Mouse (Mus musculus): ENCODE results near the gene Dync2h1. TPM values are rescaled to one million over a fixed set of nuclear protein-coding genes. Genes with fewer than 3 reads are reported as not detected.

The Dync2h1 gene
- total and polyA plus RNA-seq, 3 experiments = 0.42 to 51.3 (median 17.0) TPM

GRCm38 (mm10) chr9:7154391-7154790 is 29.9 kb downstream of the Dync2h1 start:
- Histone ChIP-seq H3K36me3 (replicated peaks) (peaks cover 43% of the 10 kb centered on the region), H3K4me3 (ENCODE audit: low read depth, low read length) (no peak overlapping the region), H3K9me3 (replicated peaks) (no peaks in the 10 kb centered on the region), H3K4me1 (ENCODE audit: insufficient read depth, low read depth, low read length) (no peaks in the 10 kb centered on the region), H3K27me3 (ENCODE audit: insufficient read depth, low read length) (no peaks in the 10 kb centered on the region)
- ATAC-seq (ENCODE audit: extremely low read depth, insufficient number of reproducible peaks, low FRiP score, poor library complexity, severe bottlenecking) (no peak), DNase-seq (ENCODE audit: low spot score) (no peak)
- no peak for TF ChIP-seq POLR2AphosphoS5 (IDR thresholded peaks at IDR 0.05; ENCODE audit: insufficient replicate concordance, low read depth, low read length)
- TF ChIP-seq GATA1 (IDR thresholded peaks at IDR 0.05; ENCODE audit: borderline replicate concordance, low read length) = no peak
- no peak for TF ChIP-seq GATA2 (IDR thresholded peaks at IDR 0.05; ENCODE audit: borderline replicate concordance, low read depth, low read length)
- TF ChIP-seq CTCF (IDR thresholded peaks at IDR 0.05; ENCODE audit: low read depth, low read length) = no peak
- TF ChIP-seq TAL1 (conservative IDR thresholded peaks at IDR 0.05; ENCODE audit: low read depth, low read length) = no peak

DNA sequence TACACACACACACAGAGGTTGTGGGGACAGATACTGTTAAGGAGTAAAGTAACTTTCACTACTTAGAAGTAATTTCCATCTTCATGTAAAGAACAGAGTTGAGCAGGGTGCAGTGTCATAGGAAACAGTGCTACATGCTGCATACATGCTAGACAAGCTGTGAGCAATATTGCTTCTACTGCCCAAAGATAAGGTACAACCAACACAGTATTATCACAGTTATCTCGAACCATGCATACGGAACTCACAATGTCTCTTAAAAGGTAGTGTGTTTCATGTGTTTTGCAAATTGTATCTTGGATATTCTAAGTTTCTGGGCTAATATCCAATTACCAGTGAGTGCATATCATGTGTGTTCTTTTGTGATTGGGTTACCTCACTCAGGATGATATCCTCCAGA is 61.4 kb downstream of the Dync2h1 start:
- ATAC-seq (ENCODE audit: extremely low read depth, insufficient number of reproducible peaks, low FRiP score, poor library complexity, severe bottlenecking) (no peak), DNase-seq (ENCODE audit: low spot score) (no peak)
- Histone ChIP-seq H3K4me1 (ENCODE audit: insufficient read depth, low read depth, low read length) (no peaks in the 10 kb centered on the region), H3K4me3 (ENCODE audit: low read depth, low read length) (no peak overlapping the region), H3K36me3 (replicated peaks) (peaks cover 22% of the 10 kb centered on the region), H3K9me3 (replicated peaks) (no peaks in the 10 kb centered on the region), H3K27me3 (ENCODE audit: insufficient read depth, low read length) (no peaks in the 10 kb centered on the region)
- TF ChIP-seq POLR2AphosphoS5 (IDR thresholded peaks at IDR 0.05; ENCODE audit: insufficient replicate concordance, low read depth, low read length) (no peak), GATA2 (IDR thresholded peaks at IDR 0.05; ENCODE audit: borderline replicate concordance, low read depth, low read length) (no peak), GATA1 (IDR thresholded peaks at IDR 0.05; ENCODE audit: borderline replicate concordance, low read length) (no peak)

GRCm38 (mm10) chr9:7110166-7110565 is 74.1 kb downstream of the Dync2h1 start:
- H3K4me1 ChIP-seq (ENCODE audit: insufficient read depth, low read depth, low read length) = no peaks in the 10 kb centered on the region
- H3K9me3 ChIP-seq (replicated peaks) = no peaks in the 10 kb centered on the region
- ATAC-seq (ENCODE audit: extremely low read depth, insufficient number of reproducible peaks, low FRiP score, poor library complexity, severe bottlenecking) = no peak
- TF ChIP-seq CTCF (IDR thresholded peaks at IDR 0.05; ENCODE audit: low read depth, low read length) = no peak
- TF ChIP-seq GATA2 (IDR thresholded peaks at IDR 0.05; ENCODE audit: borderline replicate concordance, low read depth, low read length) = no peak
- TF ChIP-seq GATA1 (IDR thresholded peaks at IDR 0.05; ENCODE audit: borderline replicate concordance, low read length) = no peak
- TF ChIP-seq TAL1 (conservative IDR thresholded peaks at IDR 0.05; ENCODE audit: low read depth, low read length) = no peak
- TF ChIP-seq POLR2AphosphoS5 (IDR thresholded peaks at IDR 0.05; ENCODE audit: insufficient replicate concordance, low read depth, low read length) = no peak
- H3K36me3 ChIP-seq (replicated peaks) = peaks cover 22% of the 10 kb centered on the region
- H3K4me3 ChIP-seq (ENCODE audit: low read depth, low read length) = no peak overlapping the region
- DNase-seq (ENCODE audit: low spot score) = no peak
- no peaks in the 10 kb centered on the region for H3K27me3 ChIP-seq (ENCODE audit: insufficient read depth, low read length)

DNA sequence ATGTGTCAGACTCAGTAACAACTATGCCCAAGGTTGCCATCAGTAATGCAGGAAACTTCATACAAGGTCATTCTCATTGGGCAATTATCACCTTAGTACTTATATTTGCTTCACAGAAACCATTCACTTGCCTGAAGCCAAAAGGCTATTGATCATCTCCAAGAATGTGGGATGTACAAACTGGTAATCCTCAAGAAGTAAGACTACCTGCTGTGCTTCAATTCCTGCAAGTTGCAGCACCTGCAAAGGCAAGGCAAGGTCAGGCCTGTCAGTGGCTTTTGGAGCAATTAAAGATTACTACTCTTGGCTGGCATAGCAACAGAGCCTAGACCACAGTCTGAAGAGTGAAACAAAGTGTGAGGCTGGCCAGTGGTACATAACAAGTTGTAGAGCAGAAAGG is 82.9 kb downstream of the Dync2h1 start:
- Histone ChIP-seq H3K4me3 (ENCODE audit: low read depth, low read length) (no peak overlapping the region), H3K27me3 (ENCODE audit: insufficient read depth, low read length) (no peaks in the 10 kb centered on the region), H3K4me1 (ENCODE audit: insufficient read depth, low read depth, low read length) (no peaks in the 10 kb centered on the region), H3K36me3 (replicated peaks) (peaks cover 17% of the 10 kb centered on the region), H3K9me3 (replicated peaks) (no peaks in the 10 kb centered on the region)
- ATAC-seq (ENCODE audit: extremely low read depth, insufficient number of reproducible peaks, low FRiP score, poor library complexity, severe bottlenecking) (no peak), DNase-seq (ENCODE audit: low spot score) (no peak)
- TF ChIP-seq POLR2AphosphoS5 (IDR thresholded peaks at IDR 0.05; ENCODE audit: insufficient replicate concordance, low read depth, low read length) = no peak
- TF ChIP-seq GATA2 (IDR thresholded peaks at IDR 0.05; ENCODE audit: borderline replicate concordance, low read depth, low read length) = no peak
- TF ChIP-seq CTCF (IDR thresholded peaks at IDR 0.05; ENCODE audit: low read depth, low read length) = no peak
- TF ChIP-seq GATA1 (IDR thresholded peaks at IDR 0.05; ENCODE audit: borderline replicate concordance, low read length) = no peak
- TF ChIP-seq TAL1 (conservative IDR thresholded peaks at IDR 0.05; ENCODE audit: low read depth, low read length) = no peak

GRCm38 (mm10) chr9:7074625-7075024 is 109.6 kb downstream of the Dync2h1 start:
- peaks cover 38% of the 10 kb centered on the region for H3K36me3 ChIP-seq (replicated peaks)
- ATAC-seq (ENCODE audit: extremely low read depth, insufficient number of reproducible peaks, low FRiP score, poor library complexity, severe bottlenecking) (peak; percentile 62), DNase-seq (ENCODE audit: low spot score) (no peak)
- peaks cover 3% of the 10 kb centered on the region; the same call in 1 of the 2 replicates for H3K4me1 ChIP-seq (ENCODE audit: insufficient read depth, low read depth, low read length)
- H3K9me3 ChIP-seq (replicated peaks) = no peaks in the 10 kb centered on the region
- TF ChIP-seq CTCF (IDR thresholded peaks at IDR 0.05; ENCODE audit: low read depth, low read length) = no peak
- TF ChIP-seq POLR2AphosphoS5 (IDR thresholded peaks at IDR 0.05; ENCODE audit: insufficient replicate concordance, low read depth, low read length) = no peak
- no peak for TF ChIP-seq TAL1 (conservative IDR thresholded peaks at IDR 0.05; ENCODE audit: low read depth, low read length)
- no peak for TF ChIP-seq GATA2 (IDR thresholded peaks at IDR 0.05; ENCODE audit: borderline replicate concordance, low read depth, low read length)
- no peak for TF ChIP-seq GATA1 (IDR thresholded peaks at IDR 0.05; ENCODE audit: borderline replicate concordance, low read length)
- H3K27me3 ChIP-seq (ENCODE audit: insufficient read depth, low read length) = no peaks in the 10 kb centered on the region
- H3K4me3 ChIP-seq (ENCODE audit: low read depth, low read length) = no peak overlapping the region

- H3K27me3 ChIP-seq (ENCODE audit: insufficient read depth, low read length) = no peaks in the 10 kb centered on the region
- no peaks in the 10 kb centered on the region for H3K9me3 ChIP-seq (replicated peaks)
- no peak for DNase-seq (ENCODE audit: low spot score)
- TF ChIP-seq POLR2AphosphoS5 (IDR thresholded peaks at IDR 0.05; ENCODE audit: insufficient replicate concordance, low read depth, low read length) (no peak), GATA1 (IDR thresholded peaks at IDR 0.05; ENCODE audit: borderline replicate concordance, low read length) (no peak), CTCF (IDR thresholded peaks at IDR 0.05; ENCODE audit: low read depth, low read length) (no peak), TAL1 (conservative IDR thresholded peaks at IDR 0.05; ENCODE audit: low read depth, low read length) (no peak), GATA2 (IDR thresholded peaks at IDR 0.05; ENCODE audit: borderline replicate concordance, low read depth, low read length) (no peak)
- ATAC-seq (ENCODE audit: extremely low read depth, insufficient number of reproducible peaks, low FRiP score, poor library complexity, severe bottlenecking) = no peak
- H3K36me3 ChIP-seq (replicated peaks) = peaks cover 22% of the 10 kb centered on the region
- no peak overlapping the region for H3K4me3 ChIP-seq (ENCODE audit: low read depth, low read length)
- peaks cover 3% of the 10 kb centered on the region; the same call in 1 of the 2 replicates for H3K4me1 ChIP-seq (ENCODE audit: insufficient read depth, low read depth, low read length)
Observed at GRCm38 (mm10) chr9:7070846-7071245, 113.4 kb downstream of the Dync2h1 start.
